Mouse (Mus musculus) c-Kit-positive CD71-positive TER-119-positive erythroid progenitor cells, embryonic 14.5 days (primary cell): ENCODE data around the gene Ska2.

Experiments
- DNase-seq: peaks from one replicate; pipeline ENCODE4 v3.0.0-alpha.2; 2013; ENCODE audit warnings: low spot score

Gene Ska2

GRCm38 (mm10) chr11:87108755-87109518 is at the start of gene Ska2:
Ska2 (plus strand) TSS chr11:87109234.
- peak; percentile 100 for DNase-seq

GRCm38 (mm10) chr11:87060410-87060809 is 48.6 kb upstream of the Ska2 start:
- no peak for DNase-seq

GRCm38 (mm10) chr11:87062087-87062486 is 46.9 kb upstream of the Ska2 start:
- no peak for DNase-seq

GRCm38 (mm10) chr11:87073343-87073865 is 35.6 kb upstream of the Ska2 start:
- no peak for DNase-seq

- peak; percentile 84 for DNase-seq
Observed at GRCm38 (mm10) chr11:87073866-87074440, 35.1 kb upstream of the Ska2 start, which contains the start of gene Gdpd1. Gdpd1 (minus strand) TSS chr11:87074062.

- no peak for DNase-seq
Observed at GRCm38 (mm10) chr11:87083712-87084111, 25.3 kb upstream of the Ska2 start.

GRCm38 (mm10) chr11:87085461-87085860 is 23.6 kb upstream of the Ska2 start:
- no peak for DNase-seq

GRCm38 (mm10) chr11:87086290-87086984 is 22.6 kb upstream of the Ska2 start, which contains the start of gene Smg8:
Smg8 (minus strand) TSS chr11:87086774.
- peak; percentile 81 for DNase-seq

GRCm38 (mm10) chr11:87087142-87087541 is 21.9 kb upstream of the Ska2 start:
- DNase-seq, result no peak

GRCm38 (mm10) chr11:87108409-87108754 is 652 bp upstream of the Ska2 start, which contains the start of gene Prr11:
Prr11 (minus strand) TSS chr11:87108708.
- no peak for DNase-seq

- DNase-seq, result peak; percentile 29
Observed at GRCm38 (mm10) chr11:87109519-87110171, 611 bp downstream of the Ska2 start.

- DNase-seq, result no peak
Observed at GRCm38 (mm10) chr11:87110172-87110909, 1.3 kb downstream of the Ska2 start.

GRCm38 (mm10) chr11:87121864-87122263 is 12.8 kb downstream of the Ska2 start:
- no peak for DNase-seq

GRCm38 (mm10) chr11:87125562-87125961 is 16.5 kb downstream of the Ska2 start:
- no peak for DNase-seq

GRCm38 (mm10) chr11:87126281-87126823 is 17.3 kb downstream of the Ska2 start:
- DNase-seq, result no peak

- peak; percentile 88 for DNase-seq
Observed at GRCm38 (mm10) chr11:87126824-87127816, 18.1 kb downstream of the Ska2 start, which contains the start of gene Trim37. Trim37 (plus strand) TSS chr11:87127077.

- DNase-seq, result no peak
Observed at GRCm38 (mm10) chr11:87136233-87136632, 27.2 kb downstream of the Ska2 start.

- no peak for DNase-seq
Observed at GRCm38 (mm10) chr11:87158012-87158411, 49.0 kb downstream of the Ska2 start.

GRCm38 (mm10) chr11:87162687-87163086 is 53.7 kb downstream of the Ska2 start:
- DNase-seq, result no peak

GRCm38 (mm10) chr11:87163751-87164150 is 54.7 kb downstream of the Ska2 start:
- peak; percentile 3 for DNase-seq
